Mouse (Mus musculus): ENCODE results near the gene Atrx.

Gene Atrx

DNA sequence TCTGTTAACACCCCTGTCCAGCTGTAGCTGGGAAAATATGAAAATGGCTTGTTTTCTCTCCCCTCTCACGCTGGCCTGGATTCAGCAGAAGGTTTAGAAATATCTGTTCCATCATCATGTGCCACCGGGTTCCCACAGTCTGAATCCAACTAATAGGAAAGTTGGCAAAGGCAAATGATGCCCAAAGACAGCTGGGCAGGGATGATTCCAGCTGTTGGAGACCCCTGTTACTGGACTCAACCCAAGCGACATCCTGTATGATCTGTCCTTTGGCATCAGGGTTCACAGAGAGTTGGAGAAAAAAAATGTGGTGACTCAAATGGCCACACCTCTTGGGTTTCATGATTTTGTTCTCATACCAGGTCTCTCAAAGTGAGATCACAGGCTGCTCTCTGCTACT is 161.3 kb downstream of the Atrx start:
- peak; percentile 15 for DNase-seq (ENCODE audit: low read depth, low spot score)

DNA sequence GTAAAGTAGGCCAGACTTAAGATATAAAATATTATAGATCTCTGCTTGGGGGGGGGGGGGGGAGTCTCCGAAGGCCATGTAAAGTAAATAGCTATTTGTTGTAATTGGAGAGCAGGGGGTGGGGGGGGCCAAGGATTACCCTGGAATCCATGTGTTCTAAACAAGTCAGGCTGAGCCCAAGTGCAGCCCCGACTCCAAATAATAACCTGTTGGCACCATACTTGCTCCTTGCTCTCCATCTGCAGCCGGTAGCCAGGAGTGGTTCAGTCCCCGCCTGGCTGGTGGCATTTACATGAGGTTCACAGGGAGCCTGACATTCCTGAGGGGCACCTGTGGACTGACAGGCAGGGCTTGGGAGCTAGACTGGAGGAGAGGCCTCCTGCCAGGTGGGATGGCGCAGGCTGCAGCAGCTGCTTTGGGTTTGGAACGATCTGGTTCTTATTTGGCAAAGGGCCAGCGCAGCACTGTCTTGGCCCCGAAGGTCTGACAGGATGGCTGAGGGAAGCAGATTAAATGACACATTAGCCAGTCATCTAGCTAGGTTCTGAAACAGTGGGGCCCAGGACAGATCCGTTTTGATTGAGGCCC is 161.9 kb downstream of the Atrx start:
- peak; percentile 10 for DNase-seq (ENCODE audit: low read depth, low spot score)

DNA sequence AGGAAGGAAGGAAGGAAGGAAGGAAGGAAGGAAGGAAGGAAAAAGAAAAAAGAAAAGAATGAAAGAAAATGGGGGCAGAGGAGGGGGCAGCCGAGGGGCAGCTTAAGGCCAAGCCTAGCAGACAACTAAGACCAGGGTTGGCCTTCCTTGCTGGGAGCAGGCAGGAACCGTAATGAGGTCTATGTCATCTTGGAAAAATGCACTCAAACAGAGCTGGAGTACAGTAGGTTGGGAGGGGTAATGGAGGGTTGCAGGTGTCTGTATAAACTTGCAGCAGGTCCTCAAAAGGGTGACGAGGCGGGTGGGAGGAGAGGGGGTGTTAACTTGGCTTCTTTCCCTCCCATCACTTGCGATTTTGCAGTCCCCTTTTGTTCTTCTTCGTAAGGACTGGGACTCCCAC is 163.2 kb downstream of the Atrx start:
- DNase-seq (ENCODE audit: low read depth, low spot score) = no peak

DNA sequence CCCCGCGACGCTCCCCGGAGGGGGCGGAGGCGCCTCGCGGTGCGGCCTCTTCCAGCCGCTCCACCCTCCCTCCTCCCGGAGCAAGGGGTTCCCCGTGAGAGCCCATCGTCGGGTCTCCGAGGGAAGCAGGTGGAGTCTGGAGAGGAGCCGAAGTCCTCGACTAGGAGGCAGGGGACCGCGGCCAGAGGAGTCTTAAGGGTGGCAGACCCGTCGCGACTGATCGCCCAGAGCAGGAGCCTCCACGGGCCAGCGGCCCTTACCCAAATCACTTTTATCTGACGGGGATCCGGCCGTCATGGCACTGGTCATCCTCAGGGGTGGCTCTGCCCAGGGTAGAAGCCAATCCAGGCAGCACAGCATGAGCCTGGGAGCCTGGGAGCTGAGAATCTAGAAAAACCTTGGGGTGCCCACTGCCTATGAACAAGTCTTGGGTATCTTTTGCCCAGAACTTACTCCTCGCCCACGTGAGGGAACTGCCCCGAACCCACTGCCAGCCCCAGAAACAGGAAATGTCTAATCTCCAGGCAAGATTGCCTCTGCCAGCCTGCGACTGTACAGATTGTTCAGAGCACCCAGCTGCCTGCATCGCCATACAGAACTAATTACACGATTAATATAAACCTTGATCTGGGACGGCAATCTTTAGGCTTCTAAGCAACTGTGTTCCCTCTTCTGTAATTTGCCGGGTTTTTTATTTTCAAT is 164.0 kb downstream of the Atrx start:
- DNase-seq (ENCODE audit: low read depth, low spot score) = no peak

- DNase-seq (ENCODE audit: low read depth, low spot score) = no peak
Observed at GRCm38 (mm10) chrX:105764162-105765004, 164.8 kb downstream of the Atrx start, which contains the start of gene Fgf16. Gene Fgf16, plus strand, starts transcription at chrX:105764279.

DNA sequence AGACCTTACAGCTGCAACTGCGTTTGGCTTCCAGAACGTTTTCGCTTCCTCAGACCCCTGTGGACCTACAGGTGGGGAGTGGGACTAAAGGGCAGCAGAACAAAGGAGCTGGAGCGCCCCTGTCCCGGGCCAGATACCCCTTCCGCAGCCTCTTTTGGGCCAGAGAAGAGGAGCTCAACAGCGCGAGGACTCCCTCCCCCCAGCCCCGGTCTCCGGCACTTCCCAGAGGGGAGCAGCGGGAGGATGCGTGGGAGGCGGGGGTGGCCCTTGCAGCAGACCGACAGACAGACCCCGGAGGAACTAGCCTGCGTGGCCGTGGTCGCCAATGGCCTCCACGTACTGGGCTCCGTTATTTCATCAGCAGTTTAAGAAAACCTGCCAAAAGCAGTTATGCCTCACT is 165.6 kb downstream of the Atrx start:
- no peak for DNase-seq (ENCODE audit: low read depth, low spot score)

DNA sequence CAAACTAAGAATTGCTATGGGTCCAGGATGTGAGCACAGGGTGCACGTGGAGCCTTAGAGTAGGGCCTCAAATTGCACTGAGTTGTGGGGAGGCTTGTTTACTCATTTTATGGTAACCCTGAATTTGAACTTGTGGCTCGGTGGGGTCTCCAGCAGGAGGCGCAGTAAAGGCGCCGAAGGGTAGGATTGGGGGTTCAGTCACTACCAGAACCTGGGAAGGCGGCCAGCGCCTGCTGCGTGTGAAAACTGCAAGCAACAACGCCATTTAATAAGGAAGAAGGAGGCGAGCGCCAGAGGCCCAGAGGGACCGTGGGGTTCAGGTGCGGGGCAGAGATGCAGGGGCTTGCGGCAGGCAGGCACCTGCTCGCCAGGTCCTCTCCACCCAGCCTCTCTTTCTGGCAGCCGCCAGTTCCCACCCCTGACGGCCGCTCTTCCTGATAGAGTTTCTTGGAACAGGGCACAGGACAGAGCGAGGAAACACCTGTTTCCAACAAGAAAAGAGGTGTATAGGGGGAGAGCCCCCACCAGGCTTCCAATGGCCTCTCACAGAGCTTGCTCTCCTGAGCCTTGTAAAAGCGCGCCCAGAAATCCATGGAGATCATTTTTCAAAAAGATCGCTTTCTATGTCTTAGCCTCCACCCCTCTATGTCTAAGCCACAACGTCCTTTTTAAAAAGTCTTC is 166.2 kb downstream of the Atrx start:
- DNase-seq (ENCODE audit: low read depth, low spot score) = no peak

All from 3T3-L1 (cell line).